In genomic region chr7:142497775-142498174, GRCm38 (mm10) we compare ENCODE assay signal across 8 mouse cellular contexts. TPM values are rescaled to one million over a fixed set of nuclear protein-coding genes. Genes with fewer than 3 reads are reported as not detected.
DNase-seq lines count a peak whose midpoint lies in the region; ATAC-seq and TF ChIP-seq lines count a peak whose summit lies in the region.

No protein-coding gene starts in this region.

- no peak overlapping the region for H3K27ac ChIP-seq in heart, embryonic 12.5 days (ENCODE audit: poor library complexity, severe bottlenecking)
- H3K27ac ChIP-seq in stomach, postnatal 0 days (replicated peaks): no peak overlapping the region

- WGBS in heart, embryonic 12.5 days: 94% methylated on average over 2 of the region's 2 CpGs
- 96% methylated on average over 2 of the region's 2 CpGs for WGBS in stomach, postnatal 0 days

- TF ChIP-seq EP300 in stomach, postnatal 0 days (optimal IDR thresholded peaks at IDR 0.05): no peak

- H3K27me3 ChIP-seq in heart, embryonic 12.5 days (replicated peaks): no peaks in the 10 kb centered on the region
- no peaks in the 10 kb centered on the region for H3K27me3 ChIP-seq in stomach, postnatal 0 days (ENCODE audit: control insufficient read depth, insufficient read depth, low read length)

- peak; percentile 75 for TF ChIP-seq CTCF in stomach, postnatal 0 days (IDR thresholded peaks at IDR 0.05; ENCODE audit: low read depth)

- H3K9me3 ChIP-seq in heart, embryonic 12.5 days (replicated peaks): no peaks in the 10 kb centered on the region
- H3K9me3 ChIP-seq in stomach, postnatal 0 days (ENCODE audit: control insufficient read depth, low read length): no peaks in the 10 kb centered on the region

- H3K4me3 ChIP-seq in heart, embryonic 12.5 days: no peak overlapping the region
- H3K4me3 ChIP-seq in stomach, postnatal 0 days (ENCODE audit: low read depth, low read length): no peak overlapping the region

- no peak overlapping the region for H3K9ac ChIP-seq in heart, embryonic 12.5 days
- H3K9ac ChIP-seq in stomach, postnatal 0 days (ENCODE audit: low read length): no peak overlapping the region

- DNase-seq in heart, adult 18-20 months: peak; percentile 67 to 82
- DNase-seq in urinary bladder, postnatal 14 days (ENCODE audit: low spot score): peak; percentile 50
- DNase-seq in urinary bladder, postnatal 4 days (ENCODE audit: low spot score in 2 of 2): no peak
- no peak for DNase-seq in stomach, postnatal 0 days (ENCODE audit: low spot score)
- DNase-seq in right cerebral cortex, adult 18-20 months: no peak

- H3K4me1 ChIP-seq in heart, embryonic 12.5 days (replicated peaks): peaks cover 23% of the 10 kb centered on the region
- no peaks in the 10 kb centered on the region for H3K4me1 ChIP-seq in stomach, postnatal 0 days (replicated peaks; ENCODE audit: control insufficient read depth, insufficient read depth)

- H3K36me3 ChIP-seq in heart, embryonic 12.5 days: 0 out of 2 replicates have a peak, but pooled peaks cover 10% of the 10 kb centered on the region
- H3K36me3 ChIP-seq in stomach, postnatal 0 days (ENCODE audit: control insufficient read depth, insufficient read depth, low read length): peaks cover 5% of the 10 kb centered on the region; the same call in 1 of the 2 replicates

- H3K4me2 ChIP-seq in heart, embryonic 12.5 days: no peak overlapping the region
- no peak overlapping the region for H3K4me2 ChIP-seq in stomach, postnatal 0 days (replicated peaks; ENCODE audit: low read depth)

- no peak for ATAC-seq in heart, embryonic 12.5 days (ENCODE audit: insufficient number of reproducible peaks, low FRiP score)
- peak; percentile 6 for ATAC-seq in inflammation-experienced regulatory T-cells, adult 6 months
- ATAC-seq in stomach, postnatal 0 days (ENCODE audit: low FRiP score, low TSS enrichment): 0 out of 2 replicates have a peak, but pooled peaks have one; percentile 25
- no peak for ATAC-seq in frontal cortex, adult (ENCODE audit: low TSS enrichment)

RNA-seq across cellular contexts. Expression of gene Tnnt3, which starts 0.9 kb away (rescaled TPM):
- total RNA-seq in heart, adult 18-20 months (2021): under 1 TPM in 1 of 2 experiments, not detected in 1; 0.67 TPM
- 6.4 and 9.3 TPM in 2 replicates for polyA plus RNA-seq in heart, embryonic 12.5 days (2016; fragmentation: Nextera tagmentation; extraction: Ambion mirVana)
- polyA plus RNA-seq in inflammation-experienced regulatory T-cells, adult 6 months (2017; shearing (Covaris generic)): 1 to 10 TPM; 2.5 to 3.8 (median 2.8) TPM
- 8.0 and 11.7 TPM in 2 replicates for polyA plus RNA-seq in stomach, postnatal 0 days (2015; fragmentation: Nextera tagmentation; extraction: Ambion mirVana)

RNA-seq across cellular contexts. Expression of gene Mrpl23, which starts 34.7 kb away (rescaled TPM):
- total RNA-seq in heart, adult 18-20 months (2021): 10 to 100 TPM; 12.2 to 29.0 TPM
- polyA plus RNA-seq in heart, embryonic 12.5 days (2016; fragmentation: Nextera tagmentation; extraction: Ambion mirVana): 12.0 and 15.2 TPM in 2 replicates
- polyA plus RNA-seq in inflammation-experienced regulatory T-cells, adult 6 months (2017; shearing (Covaris generic)): 10 to 100 TPM in 1 of 3 experiments, 1 to 10 TPM in 1, under 1 TPM in 1; 0.26 to 24.2 (median 3.2) TPM
- 17.7 and 19.4 TPM in 2 replicates for polyA plus RNA-seq in stomach, postnatal 0 days (2015; fragmentation: Nextera tagmentation; extraction: Ambion mirVana)

RNA-seq across cellular contexts. Expression of gene Lsp1, which starts 37.2 kb away (rescaled TPM):
- total RNA-seq in heart, adult 18-20 months (2021): 10 to 100 TPM; 24.7 to 33.1 TPM
- polyA plus RNA-seq in heart, embryonic 12.5 days (2016; fragmentation: Nextera tagmentation; extraction: Ambion mirVana): 33.4 and 38.4 TPM in 2 replicates
- 1,000 to 10,000 TPM; 1,183 to 1,943 (median 1,210) TPM for polyA plus RNA-seq in inflammation-experienced regulatory T-cells, adult 6 months (2017; shearing (Covaris generic))
- 107 and 110 TPM in 2 replicates for polyA plus RNA-seq in stomach, postnatal 0 days (2015; fragmentation: Nextera tagmentation; extraction: Ambion mirVana)

RNA-seq across cellular contexts. Expression of gene Tnni2, which starts 56.2 kb away (rescaled TPM):
- total RNA-seq in heart, adult 18-20 months (2021): 1 to 10 TPM; 1.8 to 2.6 TPM
- 50.6 and 53.5 TPM in 2 replicates for polyA plus RNA-seq in heart, embryonic 12.5 days (2016; fragmentation: Nextera tagmentation; extraction: Ambion mirVana)
- polyA plus RNA-seq in inflammation-experienced regulatory T-cells, adult 6 months (2017; shearing (Covaris generic)): not detected
- 19.1 and 19.6 TPM in 2 replicates for polyA plus RNA-seq in stomach, postnatal 0 days (2015; fragmentation: Nextera tagmentation; extraction: Ambion mirVana)

Comparison
In these comparisons a context has a peak if more than half of its experiments do, and no peak if none do; other contexts are left out.
1. DNase-seq: peak in heart, adult 18-20 months (2 of 2) and urinary bladder, postnatal 14 days (single experiment); none in urinary bladder, postnatal 4 days (0 of 2), stomach, postnatal 0 days (single experiment) and right cerebral cortex, adult 18-20 months (single experiment).
2. ATAC-seq: peak in inflammation-experienced regulatory T-cells, adult 6 months (single experiment) and stomach, postnatal 0 days (single experiment); none in heart, embryonic 12.5 days (single experiment) and frontal cortex, adult (single experiment).
3. RNA of gene Lsp1, which starts 37.2 kb away (polyA plus RNA-seq): 1,183 to 1,943 TPM in inflammation-experienced regulatory T-cells, adult 6 months; 107 to 110 TPM in stomach, postnatal 0 days and 33.4 to 38.4 TPM in heart, embryonic 12.5 days; every median in the first group is over 10 times any median in the second.